Mouse (Mus musculus) cortical plate, adult 2 months (tissue): ENCODE results near the gene Dok1. TPM values are rescaled to one million over a fixed set of nuclear protein-coding genes. Genes with fewer than 3 reads are reported as not detected.

ENCODE experiments used
- H3K27ac ChIP-seq: fragments of 200-500 bp; 2 replicates; pipeline ENCODE4 v1.5.1; 2012; ENCODE audit warnings: low read length, control low read depth, inconsistent platforms; ENCODE audit not compliant: insufficient read depth
- H3K4me1 ChIP-seq: fragments of 200-500 bp; 2 replicates; pipeline ENCODE4 v1.6.1; 2011; ENCODE audit warnings: low read length; ENCODE audit not compliant: control insufficient read depth, insufficient read depth
- H3K4me3 ChIP-seq: fragments of 200-500 bp; 2 replicates; pipeline ENCODE4 v1.5.1; 2011; ENCODE audit warnings: mild to moderate bottlenecking, low read length, control low read depth; ENCODE audit not compliant: insufficient read depth
- CTCF ChIP-seq: fragments of 200-500 bp; IDR thresholded peaks from 2 replicates; pipeline ENCODE4 v1.5.1; 2011; ENCODE audit warnings: mild to moderate bottlenecking, control low read depth, low read length; ENCODE audit not compliant: insufficient read depth; ENCODE audit errors: extremely low read depth
- POLR2A ChIP-seq: fragments of 200-500 bp; IDR thresholded peaks from 2 replicates; pipeline ENCODE4 v1.6.1; 2011; ENCODE audit warnings: mild to moderate bottlenecking, low read length, control low read depth; ENCODE audit not compliant: insufficient read depth; ENCODE audit errors: extremely low read depth
- polyA plus RNA-seq: library from polyadenylated mRNA; depleted of rRNA; stranded (reverse); fragments of >200 nt; gene quantifications from 2 replicates; pipeline ENCODE4 v1.2.3, GENCODE M21; 2012

The Dok1 gene
- polyA plus RNA-seq, 1 experiment, result 1.2 TPM

GRCm38 (mm10) chr6:83053136-83053960 is 20.1 kb upstream of the Dok1 start:
- TF ChIP-seq CTCF, result no peak
- TF ChIP-seq POLR2A, result no peak
- peak overlapping the region; percentile 60 for H3K4me3 ChIP-seq
- no peak overlapping the region for H3K27ac ChIP-seq
- H3K4me1 ChIP-seq, result peaks cover 4% of the 10 kb centered on the region; the same call in 1 of the 2 replicates

GRCm38 (mm10) chr6:83049367-83049766 is 16.1 kb upstream of the Dok1 start:
- TF ChIP-seq POLR2A, result no peak
- no peak for TF ChIP-seq CTCF

GRCm38 (mm10) chr6:83044742-83045141 is 11.5 kb upstream of the Dok1 start:
- Histone ChIP-seq H3K4me3 (no peak overlapping the region), H3K4me1 (no peaks in the 10 kb centered on the region), H3K27ac (no peak overlapping the region)
- TF ChIP-seq CTCF, result no peak
- no peak for TF ChIP-seq POLR2A

More at GRCm38 (mm10) chr6:83049367-83049766, 16.1 kb upstream of the Dok1 start:
- peaks cover 4% of the 10 kb centered on the region; the same call in 1 of the 2 replicates for H3K4me1 ChIP-seq
- no peak overlapping the region for H3K4me3 ChIP-seq
- H3K27ac ChIP-seq, result no peak overlapping the region

- no peak overlapping the region for H3K4me3 ChIP-seq
- no peak overlapping the region for H3K27ac ChIP-seq
- TF ChIP-seq POLR2A (no peak), CTCF (no peak)
- H3K4me1 ChIP-seq, result no peaks in the 10 kb centered on the region
Observed at GRCm38 (mm10) chr6:83043993-83044392, 10.7 kb upstream of the Dok1 start.

GRCm38 (mm10) chr6:83043561-83043960 is 10.3 kb upstream of the Dok1 start:
- no peak overlapping the region for H3K4me3 ChIP-seq
- H3K4me1 ChIP-seq, result no peaks in the 10 kb centered on the region
- no peak for TF ChIP-seq POLR2A
- TF ChIP-seq CTCF, result no peak
- no peak overlapping the region for H3K27ac ChIP-seq

- H3K4me3 ChIP-seq, result no peak overlapping the region
- no peaks in the 10 kb centered on the region for H3K4me1 ChIP-seq
- TF ChIP-seq CTCF (no peak), POLR2A (no peak)
- H3K27ac ChIP-seq, result no peak overlapping the region
Observed at GRCm38 (mm10) chr6:83040601-83041000, 7.3 kb upstream of the Dok1 start.

GRCm38 (mm10) chr6:83038496-83039012 is 5.3 kb upstream of the Dok1 start:
- no peaks in the 10 kb centered on the region for H3K4me1 ChIP-seq
- TF ChIP-seq CTCF (no peak), POLR2A (no peak)

GRCm38 (mm10) chr6:83037188-83037587 is 3.9 kb upstream of the Dok1 start:
- H3K4me1 ChIP-seq, result no peaks in the 10 kb centered on the region
- no peak overlapping the region for H3K27ac ChIP-seq
- H3K4me3 ChIP-seq, result no peak overlapping the region
- TF ChIP-seq POLR2A, result no peak
- no peak for TF ChIP-seq CTCF

More at GRCm38 (mm10) chr6:83038496-83039012, 5.3 kb upstream of the Dok1 start:
- Histone ChIP-seq H3K27ac (no peak overlapping the region), H3K4me3 (peak overlapping the region; percentile 3; the same call in 1 of the 2 replicates)

- no peak for TF ChIP-seq POLR2A
- TF ChIP-seq CTCF, result no peak
Observed at GRCm38 (mm10) chr6:83034463-83035055, 1.3 kb upstream of the Dok1 start.

More at GRCm38 (mm10) chr6:83034463-83035055, 1.3 kb upstream of the Dok1 start:
- H3K4me3 ChIP-seq, result peak overlapping the region; percentile 43
- H3K27ac ChIP-seq, result no peak overlapping the region
- no peaks in the 10 kb centered on the region for H3K4me1 ChIP-seq
